ENCODE assay signal across 12 mouse cellular contexts in the genomic region with DNA sequence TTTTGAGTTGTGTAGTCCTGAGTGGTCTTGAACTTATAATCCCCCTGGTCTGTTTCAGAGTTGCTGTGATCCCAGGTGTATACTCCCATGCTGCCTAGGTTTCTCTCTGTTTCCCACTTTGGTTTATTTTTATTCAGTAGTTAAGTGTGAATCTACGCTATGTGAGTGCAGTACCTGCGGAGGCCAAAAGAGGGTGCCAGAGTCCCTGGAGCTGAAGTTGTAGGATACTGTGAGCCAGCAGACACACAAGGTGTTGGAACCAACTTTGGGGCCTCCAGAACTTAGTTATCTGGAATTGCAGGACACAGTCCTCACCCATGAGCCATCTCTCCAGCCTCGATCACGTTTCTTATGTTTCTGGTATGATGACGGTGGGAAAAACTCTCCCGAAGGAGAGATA.
DNase-seq lines count a peak whose midpoint lies in the region; ATAC-seq and TF ChIP-seq lines count a peak whose summit lies in the region.
"Had no signal": no experiment of that assay in that cellular context is flagged by ENCODE, and none has a peak within 500 bp of the region (broad histone marks: within the 10 kb centered on the region; RNA-seq: fewer than 3 reads in every experiment).

No protein-coding gene starts in this region.

- intact Hi-C loops in heart, postnatal 14 days (cut with DNase I), result no loop called here

- H3K4me2 ChIP-seq in kidney, postnatal 0 days (ENCODE audit: low read length), result no peak overlapping the region
- H3K4me2 ChIP-seq: neural tube, embryonic 13.5 days had no signal

- H3K4me3 ChIP-seq in kidney, postnatal 0 days (replicated peaks; ENCODE audit: low read depth, low read length), result no peak overlapping the region
- H3K4me3 ChIP-seq: neural tube, embryonic 13.5 days had no signal

- no peaks in the 10 kb centered on the region for H3K27me3 ChIP-seq in kidney, postnatal 0 days (ENCODE audit: insufficient read depth, low read length)
- H3K27me3 ChIP-seq: neural tube, embryonic 13.5 days had no signal

- H3K9ac ChIP-seq in kidney, postnatal 0 days (ENCODE audit: low read depth, low read length), result no peak overlapping the region
- H3K9ac ChIP-seq: neural tube, embryonic 13.5 days had no signal

- no peak for ATAC-seq in kidney, postnatal 0 days (replicated peaks; ENCODE audit: low FRiP score, low read depth)

- no peak for TF ChIP-seq POLR2A in brain, embryonic 14.5 days (IDR thresholded peaks at IDR 0.05; ENCODE audit: borderline replicate concordance, extremely low read depth, insufficient read depth, insufficient read length, poor library complexity, severe bottlenecking)

- H3K36me3 ChIP-seq in kidney, postnatal 0 days (ENCODE audit: insufficient read depth, low read length), result peaks cover 36% of the 10 kb centered on the region; the same call in 1 of the 2 replicates

- H3K27ac ChIP-seq in kidney, postnatal 0 days, result no peak overlapping the region
- H3K27ac ChIP-seq: neural tube, embryonic 13.5 days had no signal

- peak; percentile 62 for TF ChIP-seq CTCF in kidney, postnatal 0 days (IDR thresholded peaks at IDR 0.05; ENCODE audit: low read depth)
- TF ChIP-seq CTCF in brain, embryonic 14.5 days (IDR thresholded peaks at IDR 0.05; ENCODE audit: borderline replicate concordance, extremely low read depth, insufficient read depth, insufficient read length), result peak; percentile 40; the same call in 1 of the 2 replicates

- no peak for DNase-seq in kidney, postnatal 0 days (ENCODE audit: low spot score)
- DNase-seq in kidney, postnatal 14 days, result no peak
- peak; percentile 9 for DNase-seq in thymus, postnatal 0 days (ENCODE audit: low spot score)
- DNase-seq in thymus, postnatal 36 days, result no peak
- DNase-seq in brain, embryonic 14.5 days (ENCODE audit: low read depth), result no peak
- DNase-seq in thymus, postnatal 4 days, result peak; percentile 36
- DNase-seq in heart, postnatal 14 days, result no peak
- no peak for DNase-seq in layer of hippocampus, adult 9-11 months
- DNase-seq: cerebellum, adult 11-12 months; heart, postnatal 10 days; spleen, adult 18-20 months had no signal

- H3K4me1 ChIP-seq in kidney, postnatal 0 days (replicated peaks; ENCODE audit: insufficient read depth, low read length), result no peaks in the 10 kb centered on the region
- H3K4me1 ChIP-seq: neural tube, embryonic 13.5 days had no signal

- 97% methylated on average over 6 of the region's 6 CpGs for WGBS in kidney, postnatal 0 days

- no peaks in the 10 kb centered on the region for H3K9me3 ChIP-seq in kidney, postnatal 0 days (replicated peaks; ENCODE audit: low read length)

Comparison
In these comparisons a context has a peak if more than half of its experiments do, and no peak if none do; other contexts are left out.
1. DNase-seq: peak in thymus, postnatal 0 days (single experiment) and thymus, postnatal 4 days (single experiment); none in kidney, postnatal 0 days (single experiment), kidney, postnatal 14 days (single experiment), thymus, postnatal 36 days (0 of 2), brain, embryonic 14.5 days (single experiment), heart, postnatal 14 days (0 of 2) and layer of hippocampus, adult 9-11 months (single experiment).